Mouse (Mus musculus): ENCODE results near the gene Rnf7. TPM values are rescaled to one million over a fixed set of nuclear protein-coding genes. Genes with fewer than 3 reads are reported as not detected.
"Not testable (repeated sequence)": the region's sequence is repeated elsewhere in the genome, so short reads cannot be mapped to it uniquely, and the experiment has no call there.

Rnf7 gene
- polyA plus RNA-seq, 1 experiment from 2014 or later: 207 TPM

DNA sequence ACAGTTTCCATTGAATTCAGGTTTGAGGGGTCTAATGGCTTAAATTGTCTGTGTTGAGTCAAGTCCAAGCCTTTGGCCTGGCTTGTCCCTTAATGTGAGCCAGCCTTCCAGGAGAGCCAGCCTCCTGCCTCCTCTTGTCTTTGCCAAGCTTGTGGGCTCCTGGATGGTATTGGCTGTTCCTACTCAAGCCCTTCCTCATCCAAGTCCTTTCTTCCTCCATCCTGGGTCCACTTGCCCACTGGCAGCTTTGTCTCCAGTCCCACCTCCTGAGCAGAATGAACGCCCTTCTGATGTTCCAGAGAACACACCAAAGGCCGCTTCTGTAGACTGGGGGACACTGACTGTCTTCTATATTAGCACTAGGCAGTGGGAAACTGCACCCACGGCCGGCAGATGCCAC lies 26.7 kb upstream of the Rnf7 start:
- H3K4me3 ChIP-seq (ENCODE audit: low read length): no peak overlapping the region
- H3K9ac ChIP-seq (replicated peaks; ENCODE audit: low read length): no peak overlapping the region
- peak overlapping the region; percentile 87 for H3K27ac ChIP-seq (ENCODE audit: low read length)
- H3K36me3 ChIP-seq (ENCODE audit: insufficient read depth, low read length): no peaks in the 10 kb centered on the region
- H3K9me3 ChIP-seq (ENCODE audit: low read length): no peaks in the 10 kb centered on the region
- H3K4me1 ChIP-seq (ENCODE audit: insufficient read depth, low read length): peaks cover 23% of the 10 kb centered on the region
- no peak for ATAC-seq (ENCODE audit: low FRiP score, low TSS enrichment)
- 94% methylated on average over 4 of the region's 4 CpGs for WGBS
- H3K4me2 ChIP-seq (replicated peaks; ENCODE audit: low read depth, low read length): no peak overlapping the region
- H3K27me3 ChIP-seq (ENCODE audit: insufficient read depth, low read length): no peaks in the 10 kb centered on the region

DNA sequence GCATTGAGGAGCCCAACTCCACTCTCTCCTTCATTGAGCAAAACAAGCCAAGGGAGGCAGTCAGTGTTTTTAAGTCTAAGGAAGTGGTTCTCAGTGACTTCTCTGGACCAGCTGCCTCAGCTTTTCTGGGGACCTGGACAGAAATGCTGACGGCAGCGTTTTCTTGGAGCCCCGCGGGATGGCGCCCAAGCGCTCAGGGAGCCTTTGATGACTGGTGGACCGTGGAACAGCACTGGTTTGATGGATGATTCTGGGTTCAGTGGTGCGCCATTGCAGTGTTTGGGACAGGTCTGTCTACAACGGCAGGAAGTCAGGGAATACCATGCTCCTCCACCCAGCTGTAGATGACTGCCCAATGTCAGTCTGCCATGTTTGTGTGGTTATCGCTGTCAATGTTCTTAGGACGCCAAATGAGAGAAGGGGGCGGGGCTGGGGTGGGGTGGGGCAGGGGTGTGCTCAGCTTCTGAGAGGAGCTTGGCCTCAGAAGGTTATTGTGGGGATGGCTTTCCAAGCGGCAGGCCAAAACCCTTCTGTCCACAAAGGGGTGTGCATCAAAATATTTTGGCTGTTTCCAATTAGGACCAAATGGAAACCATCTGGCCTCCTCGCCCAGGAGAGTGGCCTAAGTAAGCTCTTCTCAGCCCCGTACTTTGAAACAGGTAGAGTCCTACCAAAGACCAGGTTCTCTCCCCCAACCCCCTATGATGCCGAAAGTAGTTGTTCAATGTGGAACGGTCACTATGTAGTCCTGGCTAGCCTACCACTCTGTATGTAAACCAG lies 25.8 kb upstream of the Rnf7 start:
- Histone ChIP-seq H3K4me3 (ENCODE audit: low read length) (no peak overlapping the region), H3K9me3 (ENCODE audit: low read length) (no peaks in the 10 kb centered on the region; the same call in 1 of the 2 replicates), H3K27ac (ENCODE audit: low read length) (no peak overlapping the region), H3K4me1 (ENCODE audit: insufficient read depth, low read length) (peaks cover 23% of the 10 kb centered on the region), H3K27me3 (ENCODE audit: insufficient read depth, low read length) (no peaks in the 10 kb centered on the region), H3K36me3 (ENCODE audit: insufficient read depth, low read length) (no peaks in the 10 kb centered on the region), H3K9ac (replicated peaks; ENCODE audit: low read length) (no peak overlapping the region), H3K4me2 (replicated peaks; ENCODE audit: low read depth, low read length) (no peak overlapping the region)
- ATAC-seq (ENCODE audit: low FRiP score, low TSS enrichment): no peak
- 69% methylated on average over 17 of the region's 17 CpGs for WGBS

DNA sequence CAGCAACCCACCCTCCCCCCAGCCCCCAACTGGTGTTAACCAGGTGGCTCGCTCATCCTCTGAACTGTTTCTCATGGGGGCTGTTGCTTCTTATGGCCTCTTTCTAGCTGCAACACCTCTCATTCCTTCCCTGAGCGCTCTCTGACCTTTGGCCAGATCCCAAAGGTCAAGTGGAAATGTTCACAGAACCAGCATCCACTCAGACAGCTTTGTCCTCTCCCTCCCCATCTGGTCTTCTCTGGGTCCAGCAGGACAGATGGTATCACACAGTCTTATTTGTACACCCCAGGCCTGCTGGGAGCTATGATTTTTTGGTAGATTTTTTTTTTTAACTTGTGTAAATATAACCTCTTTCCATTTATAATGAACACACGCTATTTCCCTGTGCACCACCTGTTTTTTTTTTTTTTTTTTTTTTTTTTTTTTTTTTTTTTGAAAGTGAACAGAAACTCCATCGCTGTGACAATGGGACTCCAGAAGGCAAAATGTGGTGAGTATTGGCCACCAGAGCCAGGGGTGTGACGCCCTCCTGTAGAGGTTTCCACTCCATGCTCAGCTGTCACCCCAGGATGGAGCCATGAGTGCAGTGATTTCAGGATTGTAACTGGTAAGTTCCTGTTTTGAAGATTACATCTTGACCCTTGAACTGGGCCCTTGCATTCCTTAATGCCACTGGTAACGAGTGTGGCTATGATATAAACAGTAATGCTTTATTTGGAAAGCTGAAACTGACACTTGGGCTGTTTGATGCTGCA lies 24.6 kb upstream of the Rnf7 start:
- ATAC-seq (ENCODE audit: low FRiP score, low TSS enrichment): no peak
- no peak overlapping the region for H3K27ac ChIP-seq (ENCODE audit: low read length)
- peaks cover 11% of the 10 kb centered on the region for H3K4me1 ChIP-seq (ENCODE audit: insufficient read depth, low read length)
- H3K27me3 ChIP-seq (ENCODE audit: insufficient read depth, low read length): no peaks in the 10 kb centered on the region
- no peaks in the 10 kb centered on the region; the same call in 1 of the 2 replicates for H3K9me3 ChIP-seq (ENCODE audit: low read length)
- no peak overlapping the region for H3K9ac ChIP-seq (replicated peaks; ENCODE audit: low read length)
- WGBS: 80% methylated on average over 6 of the region's 6 CpGs
- H3K4me2 ChIP-seq (replicated peaks; ENCODE audit: low read depth, low read length): no peak overlapping the region
- no peak overlapping the region for H3K4me3 ChIP-seq (ENCODE audit: low read length)
- no peaks in the 10 kb centered on the region for H3K36me3 ChIP-seq (ENCODE audit: insufficient read depth, low read length)

DNA sequence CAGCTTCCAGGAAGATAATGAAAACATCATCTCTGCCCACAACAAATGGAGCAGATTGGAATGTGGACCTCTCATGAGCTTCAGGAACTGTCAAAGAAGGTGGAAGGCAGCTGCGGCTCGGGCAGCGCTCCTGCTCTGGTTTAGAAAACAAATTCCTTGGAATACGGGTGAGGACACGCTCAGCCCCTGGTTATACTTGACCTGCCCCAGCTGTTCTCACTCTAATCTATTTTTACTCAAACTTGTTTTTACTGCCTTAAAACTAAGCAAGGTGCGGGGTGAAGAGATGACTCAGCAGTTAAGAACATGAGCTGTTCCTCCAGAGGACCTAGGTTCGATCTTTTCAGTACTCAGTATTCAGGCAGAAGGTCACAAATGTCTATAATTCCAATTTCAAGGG lies 22.7 kb upstream of the Rnf7 start:
- Histone ChIP-seq H3K27ac (ENCODE audit: low read length) (no peak overlapping the region), H3K4me2 (replicated peaks; ENCODE audit: low read depth, low read length) (no peak overlapping the region), H3K4me1 (ENCODE audit: insufficient read depth, low read length) (peaks cover 10% of the 10 kb centered on the region), H3K9ac (replicated peaks; ENCODE audit: low read length) (no peak overlapping the region), H3K9me3 (ENCODE audit: low read length) (no peaks in the 10 kb centered on the region; the same call in 1 of the 2 replicates), H3K4me3 (ENCODE audit: low read length) (no peak overlapping the region), H3K36me3 (ENCODE audit: insufficient read depth, low read length) (no peaks in the 10 kb centered on the region), H3K27me3 (ENCODE audit: insufficient read depth, low read length) (no peaks in the 10 kb centered on the region)
- ATAC-seq (ENCODE audit: low FRiP score, low TSS enrichment): no peak
- WGBS: 31% methylated on average over 7 of the region's 7 CpGs

DNA sequence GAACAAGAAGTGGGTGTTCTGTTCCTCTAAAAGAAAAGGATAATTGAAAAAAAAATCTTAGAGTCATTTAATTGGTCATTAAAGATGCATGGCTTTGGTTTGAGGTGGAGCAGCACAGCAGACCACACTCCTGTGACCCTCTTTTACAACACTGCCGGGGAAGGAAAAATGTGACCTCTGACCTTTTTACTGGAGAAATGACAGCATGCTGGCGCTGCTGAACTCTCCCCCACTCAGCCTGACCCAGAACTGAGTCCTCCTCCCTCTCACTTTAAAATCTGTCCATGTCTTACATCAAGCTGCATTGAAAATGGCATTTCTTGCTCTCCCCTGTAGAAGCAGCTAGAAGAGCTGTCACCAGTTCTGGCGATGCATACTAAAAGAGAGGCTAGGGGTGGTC lies 14.7 kb upstream of the Rnf7 start:
- Histone ChIP-seq H3K9me3 (ENCODE audit: low read length) (no peaks in the 10 kb centered on the region), H3K27me3 (ENCODE audit: insufficient read depth, low read length) (no peaks in the 10 kb centered on the region), H3K4me1 (ENCODE audit: insufficient read depth, low read length) (peaks cover 8% of the 10 kb centered on the region), H3K4me2 (replicated peaks; ENCODE audit: low read depth, low read length) (no peak overlapping the region; the same call in 1 of the 2 replicates), H3K4me3 (ENCODE audit: low read length) (no peak overlapping the region), H3K27ac (ENCODE audit: low read length) (no peak overlapping the region), H3K9ac (replicated peaks; ENCODE audit: low read length) (no peak overlapping the region), H3K36me3 (ENCODE audit: insufficient read depth, low read length) (no peaks in the 10 kb centered on the region)
- 9% methylated on average over 3 of the region's 3 CpGs for WGBS
- peak; percentile 74; the same call in 1 of the 2 replicates for ATAC-seq (ENCODE audit: low FRiP score, low TSS enrichment)

DNA sequence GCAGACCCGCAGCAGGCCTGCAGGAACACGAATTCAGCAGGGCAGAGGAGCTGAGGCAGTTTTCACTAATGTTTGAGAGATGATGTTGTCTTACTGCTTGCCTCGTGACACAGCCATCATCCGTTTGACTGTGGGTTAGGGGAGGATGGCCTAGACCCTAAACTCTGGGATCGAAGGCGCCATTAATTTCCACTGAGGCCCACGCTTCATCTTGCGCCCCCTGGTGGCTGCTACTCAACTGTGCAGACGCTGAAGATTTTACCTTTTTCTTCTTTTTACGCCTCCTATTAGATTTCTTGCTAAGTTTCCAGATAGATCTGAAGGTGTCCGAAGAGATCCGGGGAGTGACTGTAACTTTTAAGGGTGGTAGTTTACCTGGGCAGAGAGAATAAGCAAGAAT lies 13.3 kb upstream of the Rnf7 start:
- Histone ChIP-seq H3K27me3 (ENCODE audit: insufficient read depth, low read length) (no peaks in the 10 kb centered on the region), H3K9ac (replicated peaks; ENCODE audit: low read length) (no peak overlapping the region), H3K4me2 (replicated peaks; ENCODE audit: low read depth, low read length) (no peak overlapping the region), H3K4me3 (ENCODE audit: low read length) (no peak overlapping the region), H3K27ac (ENCODE audit: low read length) (no peak overlapping the region), H3K9me3 (ENCODE audit: low read length) (no peaks in the 10 kb centered on the region), H3K4me1 (ENCODE audit: insufficient read depth, low read length) (peaks cover 8% of the 10 kb centered on the region), H3K36me3 (ENCODE audit: insufficient read depth, low read length) (no peaks in the 10 kb centered on the region)
- WGBS: 40% methylated on average over 12 of the region's 12 CpGs
- no peak for ATAC-seq (ENCODE audit: low FRiP score, low TSS enrichment)

DNA sequence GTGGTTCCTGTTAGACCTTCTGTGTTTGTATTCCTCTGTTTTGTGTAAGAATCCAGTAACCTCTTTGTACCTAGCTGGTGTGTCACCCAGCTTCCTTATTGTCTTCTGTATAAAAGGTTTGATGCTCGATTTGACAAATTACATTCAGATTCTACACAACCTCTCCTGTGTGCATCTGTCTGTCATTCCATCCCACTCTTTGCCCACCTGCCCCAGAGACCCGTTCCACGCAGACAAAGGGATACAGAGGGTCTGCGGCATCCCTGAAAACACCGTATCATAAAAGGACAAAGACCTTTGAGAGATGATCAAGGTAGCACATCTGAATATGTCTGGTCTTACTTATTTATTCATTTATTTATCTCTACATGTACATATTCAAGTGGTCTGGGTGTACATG lies 9.4 kb upstream of the Rnf7 start:
- not testable (repeated sequence) for H3K27me3 ChIP-seq (ENCODE audit: insufficient read depth, low read length); H3K36me3 ChIP-seq (ENCODE audit: insufficient read depth, low read length); H3K9ac ChIP-seq (replicated peaks; ENCODE audit: low read length); H3K4me1 ChIP-seq (ENCODE audit: insufficient read depth, low read length); H3K4me3 ChIP-seq (ENCODE audit: low read length); H3K9me3 ChIP-seq (ENCODE audit: low read length); ATAC-seq (ENCODE audit: low FRiP score, low TSS enrichment); H3K27ac ChIP-seq (ENCODE audit: low read length); H3K4me2 ChIP-seq (replicated peaks; ENCODE audit: low read depth, low read length)
- WGBS: 90% methylated on average over 5 of the region's 5 CpGs

DNA sequence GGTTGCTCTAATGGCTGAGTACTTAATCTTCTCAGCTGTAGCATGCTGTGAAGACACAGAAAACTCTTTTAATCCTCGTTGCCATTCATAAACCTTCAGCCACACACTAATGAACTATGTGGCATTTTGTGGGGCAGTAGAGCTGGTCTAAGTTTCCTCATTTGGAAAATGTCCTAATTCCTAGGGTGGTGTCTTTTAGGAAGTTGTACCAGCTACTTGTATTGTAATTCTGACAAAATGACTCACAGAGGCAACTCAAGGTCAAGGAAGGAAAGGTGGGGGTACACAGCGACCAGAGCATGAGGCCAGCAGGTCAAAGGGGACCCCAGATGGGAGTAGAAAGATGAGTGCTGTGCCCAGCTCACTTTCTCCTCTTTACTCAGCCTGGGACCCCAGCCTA lies 5.2 kb upstream of the Rnf7 start:
- H3K4me3 ChIP-seq (ENCODE audit: low read length): no peak overlapping the region
- H3K27ac ChIP-seq (ENCODE audit: low read length): no peak overlapping the region
- no peak overlapping the region for H3K4me2 ChIP-seq (replicated peaks; ENCODE audit: low read depth, low read length)
- no peak for ATAC-seq (ENCODE audit: low FRiP score, low TSS enrichment)
- 80% methylated on average over 2 of the region's 2 CpGs for WGBS
- H3K9ac ChIP-seq (replicated peaks; ENCODE audit: low read length): no peak overlapping the region
- no peaks in the 10 kb centered on the region for H3K4me1 ChIP-seq (ENCODE audit: insufficient read depth, low read length)
- no peaks in the 10 kb centered on the region for H3K36me3 ChIP-seq (ENCODE audit: insufficient read depth, low read length)
- H3K27me3 ChIP-seq (ENCODE audit: insufficient read depth, low read length): no peaks in the 10 kb centered on the region; the same call in 1 of the 2 replicates
- no peaks in the 10 kb centered on the region for H3K9me3 ChIP-seq (ENCODE audit: low read length)

DNA sequence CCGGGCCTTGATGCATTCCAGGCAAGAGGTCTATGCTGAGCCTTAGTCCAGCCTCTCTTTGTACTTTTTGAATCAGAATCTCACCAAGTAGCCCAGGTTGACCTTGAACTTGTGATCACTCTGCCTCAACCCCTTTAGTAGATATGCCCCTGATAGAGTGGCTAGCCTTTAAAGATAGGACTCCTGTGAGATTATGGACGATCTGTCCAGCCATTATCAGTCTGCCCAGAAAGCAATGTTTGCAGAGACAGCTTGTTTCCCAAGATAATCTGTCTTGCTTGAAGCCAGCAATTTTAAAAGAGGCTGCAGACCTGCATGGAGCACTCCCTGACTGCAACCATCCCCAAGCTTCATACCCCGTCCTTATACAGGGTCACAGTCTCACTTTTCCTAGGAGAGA lies 4.6 kb upstream of the Rnf7 start:
- Histone ChIP-seq H3K4me3 (ENCODE audit: low read length) (no peak overlapping the region), H3K9me3 (ENCODE audit: low read length) (no peaks in the 10 kb centered on the region), H3K4me1 (ENCODE audit: insufficient read depth, low read length) (no peaks in the 10 kb centered on the region), H3K36me3 (ENCODE audit: insufficient read depth, low read length) (no peaks in the 10 kb centered on the region), H3K27ac (ENCODE audit: low read length) (no peak overlapping the region), H3K27me3 (ENCODE audit: insufficient read depth, low read length) (no peaks in the 10 kb centered on the region; the same call in 1 of the 2 replicates), H3K9ac (replicated peaks; ENCODE audit: low read length) (no peak overlapping the region), H3K4me2 (replicated peaks; ENCODE audit: low read depth, low read length) (no peak overlapping the region)
- 71% methylated on average over 3 of the region's 3 CpGs for WGBS
- ATAC-seq (ENCODE audit: low FRiP score, low TSS enrichment): no peak

DNA sequence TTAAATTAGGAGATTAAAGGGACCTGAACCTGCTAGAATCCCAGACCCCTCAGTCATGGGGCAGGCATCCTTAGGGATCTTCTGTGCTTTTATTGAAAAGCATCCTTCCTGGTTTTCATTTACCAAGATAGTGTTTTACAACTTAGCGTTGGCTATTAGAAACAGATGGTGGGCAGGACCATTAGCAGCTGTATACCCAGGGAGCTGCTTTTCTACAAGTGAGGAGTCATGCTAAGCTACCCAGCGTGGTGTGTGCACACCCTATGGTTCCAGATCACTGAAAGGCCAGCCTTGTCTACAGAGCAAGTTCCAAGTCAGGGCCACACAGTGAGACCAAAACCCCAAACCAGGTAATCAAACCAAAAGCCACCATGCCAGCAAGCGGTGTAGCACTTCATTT lies 6.1 kb downstream of the Rnf7 start:
- Histone ChIP-seq H3K4me3 (ENCODE audit: low read length) (no peak overlapping the region), H3K9ac (replicated peaks; ENCODE audit: low read length) (no peak overlapping the region), H3K36me3 (ENCODE audit: insufficient read depth, low read length) (peaks cover 22% of the 10 kb centered on the region), H3K4me2 (replicated peaks; ENCODE audit: low read depth, low read length) (no peak overlapping the region), H3K27ac (ENCODE audit: low read length) (no peak overlapping the region), H3K27me3 (ENCODE audit: insufficient read depth, low read length) (no peaks in the 10 kb centered on the region), H3K9me3 (ENCODE audit: low read length) (no peaks in the 10 kb centered on the region), H3K4me1 (ENCODE audit: insufficient read depth, low read length) (peaks cover 10% of the 10 kb centered on the region)
- 83% methylated on average over 3 of the region's 3 CpGs for WGBS
- ATAC-seq (ENCODE audit: low FRiP score, low TSS enrichment): no peak
